Mouse (Mus musculus): ENCODE measurements around the gene Fhl2.

Fhl2 gene

DNA sequence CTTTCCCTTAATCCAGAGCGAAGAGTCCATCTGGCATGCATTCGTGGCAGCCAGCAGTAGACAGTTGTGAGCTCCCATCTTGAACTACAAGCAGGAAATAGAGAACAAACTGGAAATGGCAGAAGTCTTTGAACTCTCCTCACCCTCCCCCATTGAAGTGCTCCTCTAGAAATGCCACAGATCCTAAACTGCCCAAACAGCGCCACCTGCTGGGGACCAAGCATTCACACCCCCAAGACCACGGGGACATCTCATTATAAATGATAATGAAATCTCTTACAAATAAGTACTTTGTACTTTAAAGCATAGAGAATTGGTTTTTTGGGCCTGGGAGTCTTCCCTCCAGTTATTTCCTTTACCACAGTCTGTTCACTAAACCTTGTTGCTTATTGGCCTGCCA is 86.2 kb downstream of the Fhl2 start:
- DNase-seq (ENCODE audit: low spot score in 2 of 2), result no peak

DNA sequence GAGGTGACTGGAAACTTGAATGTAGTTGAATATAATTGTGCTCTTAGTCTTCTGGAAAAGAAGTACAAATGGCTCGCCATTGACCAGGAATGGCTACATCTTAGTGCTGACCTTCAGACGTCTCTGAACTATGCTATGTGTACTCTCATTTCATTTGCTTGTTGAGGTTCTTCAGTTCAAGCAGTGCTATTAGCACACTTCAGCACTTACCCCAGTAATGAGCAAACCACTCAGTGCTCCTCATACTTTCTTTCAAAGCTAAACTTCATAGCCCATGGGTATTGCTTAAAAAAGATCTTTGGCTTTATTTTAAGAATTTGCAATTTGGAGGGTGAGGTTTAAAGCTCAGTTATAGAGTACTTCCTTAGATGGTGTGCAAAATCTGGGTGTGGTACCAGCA is 88.1 kb downstream of the Fhl2 start:
- DNase-seq (ENCODE audit: low spot score in 2 of 2), result no peak

DNA sequence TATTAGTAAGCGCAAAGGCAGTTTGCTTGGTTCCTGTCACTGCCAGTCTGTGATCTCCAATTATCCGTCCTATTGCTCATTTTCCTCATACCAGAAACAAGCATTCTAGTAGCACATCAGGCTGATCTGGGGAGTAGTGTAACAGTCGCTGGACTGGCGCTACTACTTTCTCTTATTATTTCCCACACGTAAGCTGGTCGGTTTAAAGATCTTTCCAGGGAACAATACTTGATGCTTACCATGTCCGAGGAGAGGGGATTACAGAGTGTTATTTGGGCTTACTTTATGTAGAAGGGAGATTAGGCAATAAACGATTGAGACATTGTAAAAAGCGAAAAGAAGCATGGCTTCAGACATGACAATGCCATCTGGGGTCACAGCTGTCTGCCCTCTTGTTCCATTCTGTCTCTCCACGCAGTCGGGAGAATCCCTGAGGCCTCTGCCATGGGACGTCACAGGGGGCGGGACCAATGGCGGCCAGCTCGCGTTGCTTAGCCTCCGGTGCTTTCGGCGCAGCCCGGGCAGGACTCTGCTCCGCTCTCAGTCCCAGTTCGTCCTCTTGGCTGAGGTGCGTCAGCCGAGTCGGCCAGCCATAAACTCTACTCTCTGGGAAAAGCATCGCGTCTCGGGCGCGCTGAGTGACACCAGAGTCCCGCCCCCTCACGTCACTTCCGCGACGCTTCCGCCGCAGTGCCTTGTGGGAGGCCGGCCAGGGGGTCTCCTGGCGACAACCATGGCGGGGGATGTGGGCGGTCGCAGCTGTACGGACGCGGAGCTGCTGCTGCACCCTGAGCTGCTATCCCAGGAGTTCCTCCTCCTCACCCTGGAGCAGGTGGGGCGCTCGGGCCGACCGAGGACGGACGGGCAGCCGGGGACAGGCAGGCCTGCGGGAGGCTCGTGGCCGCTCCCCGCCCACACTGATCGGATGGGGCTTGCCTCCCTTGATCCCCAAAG is 98.5 kb downstream of the Fhl2 start, which contains the start of the genes Tgfbrap1 and AI597479:
Gene Tgfbrap1, minus strand, starts transcription at position 607 of the 954 bp plus-strand sequence.
Gene AI597479, plus strand, starts transcription at position 680 of the 954 bp plus-strand sequence.
- peak; percentile 94 to 95 for DNase-seq (ENCODE audit: low spot score in 2 of 2)

DNA sequence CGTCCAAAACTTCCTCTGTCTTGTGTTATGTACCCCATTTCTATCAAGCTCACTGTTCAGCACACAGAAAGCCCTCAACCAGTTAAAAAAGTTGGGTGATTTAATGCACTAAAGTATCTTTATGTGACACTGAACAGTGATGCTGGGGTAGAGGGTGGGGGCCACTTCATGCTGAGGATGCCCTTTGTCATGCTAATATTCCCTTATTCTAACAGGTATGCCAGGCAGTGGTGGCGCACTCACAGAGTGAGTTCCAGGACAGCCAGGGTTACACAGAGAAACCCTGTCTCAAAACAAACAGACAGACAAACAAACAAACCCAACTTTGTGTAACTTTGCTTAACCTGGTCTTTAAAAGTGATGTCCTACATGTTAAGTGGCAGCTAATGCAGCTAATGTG is 102.6 kb downstream of the Fhl2 start:
- DNase-seq (ENCODE audit: low spot score in 2 of 2), result no peak

DNA sequence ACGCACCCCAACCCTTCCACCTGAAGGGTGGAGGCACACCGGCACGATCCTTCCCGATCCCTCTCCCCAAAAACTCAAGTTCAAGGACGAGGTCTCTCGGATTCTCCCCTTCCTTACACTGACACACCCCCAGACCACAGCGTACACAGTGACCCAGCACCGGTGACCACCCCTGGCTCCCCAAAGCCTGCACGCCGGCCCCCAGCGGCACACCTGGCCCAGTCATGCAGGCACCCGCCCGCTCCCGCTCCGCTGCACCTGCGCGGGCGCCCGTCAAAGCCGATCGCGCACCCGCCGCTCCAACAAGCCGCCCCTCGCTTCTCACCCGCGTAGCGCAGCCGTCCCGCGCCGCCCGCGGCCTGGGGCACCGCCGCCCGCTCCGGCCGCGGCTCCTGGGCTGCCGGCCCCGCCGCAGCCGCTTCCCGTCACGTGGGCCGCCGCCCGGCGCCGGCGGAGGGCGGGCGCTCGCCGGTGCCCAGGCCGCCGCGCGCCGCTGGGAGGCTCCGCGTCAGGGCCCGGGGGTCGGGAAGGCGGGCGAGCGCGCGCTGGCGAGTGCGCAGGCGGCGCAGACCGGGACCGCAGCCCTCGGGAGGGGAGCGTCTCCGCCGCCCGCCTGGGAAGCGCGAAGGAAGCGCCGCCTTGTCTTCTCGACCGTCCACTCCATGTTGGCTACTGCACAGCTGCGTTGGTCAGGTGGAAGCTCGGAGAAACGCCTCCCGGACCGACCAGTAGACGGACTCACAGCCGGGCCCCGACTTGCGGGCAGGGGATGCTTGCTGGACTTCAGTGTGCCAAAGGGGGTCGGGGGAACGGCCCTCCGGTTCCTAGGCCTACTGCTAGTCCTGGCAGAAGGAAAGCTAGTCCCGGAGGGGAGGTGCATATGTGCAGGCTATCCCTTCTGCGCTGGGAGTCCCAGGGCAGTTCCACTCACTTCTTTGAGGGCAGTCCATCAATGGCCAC is 104.4 kb downstream of the Fhl2 start:
- peak; percentile 60 to 76 for DNase-seq (ENCODE audit: low spot score in 2 of 2)

DNA sequence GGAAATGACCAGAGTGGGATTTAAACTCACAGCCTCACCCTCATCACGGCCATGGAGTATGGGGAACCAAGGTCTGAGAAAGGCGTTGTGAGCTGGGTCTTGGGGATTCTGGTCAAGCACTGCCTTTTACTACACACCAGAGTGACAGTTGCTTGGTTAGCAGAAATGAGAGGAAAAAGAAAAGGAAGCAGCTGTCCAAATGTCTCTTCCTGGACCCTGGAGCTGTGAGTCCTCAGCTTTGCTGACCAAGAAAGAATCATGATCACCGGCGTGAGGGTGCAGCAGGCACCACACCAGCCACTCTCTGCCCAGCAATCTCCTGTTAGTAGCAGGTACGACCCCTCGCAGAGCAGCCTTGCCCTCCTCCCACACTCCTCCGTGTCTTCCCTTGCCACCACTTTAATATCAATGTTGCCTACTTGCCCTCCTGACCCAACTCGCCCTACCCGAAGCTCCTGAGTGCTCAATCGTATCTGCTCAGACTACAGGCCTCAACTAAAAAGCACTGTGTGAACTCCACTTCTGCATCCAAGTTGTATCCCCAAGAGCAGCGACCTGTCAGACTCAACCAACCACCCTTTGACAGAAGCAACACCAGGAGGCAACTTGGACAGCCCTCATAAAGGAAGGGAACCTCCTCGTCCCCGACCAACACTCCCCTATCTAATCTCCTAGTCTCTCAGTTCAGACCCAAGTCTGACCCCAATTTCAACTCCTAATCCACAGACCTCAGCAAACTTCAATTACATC is 105.3 kb downstream of the Fhl2 start:
- no peak for DNase-seq (ENCODE audit: low spot score in 2 of 2)

DNA sequence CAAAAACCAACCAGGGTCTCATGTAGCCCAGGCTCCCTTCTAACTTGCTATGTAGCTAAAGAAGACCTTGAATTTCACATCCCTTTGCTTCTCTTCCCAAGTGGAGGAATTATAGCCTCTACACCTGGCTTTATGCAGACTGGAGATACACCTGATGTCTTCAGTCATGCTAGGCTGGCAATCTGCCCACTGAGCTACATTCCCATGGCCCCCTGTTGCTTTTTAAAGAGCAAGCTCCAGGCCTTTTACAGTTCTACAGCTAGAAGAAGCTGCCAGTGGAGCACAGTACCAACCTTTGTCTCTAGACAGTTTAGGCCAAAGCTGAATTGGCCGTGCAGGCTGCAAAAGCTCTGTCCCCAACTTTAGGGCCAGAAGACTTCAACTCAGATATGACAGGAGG is 106.4 kb downstream of the Fhl2 start:
- DNase-seq (ENCODE audit: low spot score in 2 of 2), result no peak

DNA sequence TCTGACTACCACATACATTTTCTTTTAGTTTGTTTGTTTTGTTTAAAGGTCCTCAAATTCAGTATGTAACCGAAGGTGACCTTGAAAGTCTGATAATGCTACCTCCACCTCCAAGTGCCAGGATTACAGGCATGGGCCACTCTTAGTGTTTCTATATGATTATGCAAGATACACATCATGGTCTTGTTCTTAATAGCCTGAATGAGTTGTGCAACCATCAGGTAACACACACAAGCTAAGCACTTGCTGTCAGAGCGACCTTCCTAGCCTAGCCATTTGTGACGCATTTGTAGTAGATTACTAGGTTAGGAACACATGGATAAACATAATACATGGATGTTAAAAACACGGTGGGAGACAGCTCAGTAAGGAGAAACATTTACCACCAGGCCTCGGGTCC is 113.8 kb downstream of the Fhl2 start:
- no peak for DNase-seq (ENCODE audit: low spot score in 2 of 2)

DNA sequence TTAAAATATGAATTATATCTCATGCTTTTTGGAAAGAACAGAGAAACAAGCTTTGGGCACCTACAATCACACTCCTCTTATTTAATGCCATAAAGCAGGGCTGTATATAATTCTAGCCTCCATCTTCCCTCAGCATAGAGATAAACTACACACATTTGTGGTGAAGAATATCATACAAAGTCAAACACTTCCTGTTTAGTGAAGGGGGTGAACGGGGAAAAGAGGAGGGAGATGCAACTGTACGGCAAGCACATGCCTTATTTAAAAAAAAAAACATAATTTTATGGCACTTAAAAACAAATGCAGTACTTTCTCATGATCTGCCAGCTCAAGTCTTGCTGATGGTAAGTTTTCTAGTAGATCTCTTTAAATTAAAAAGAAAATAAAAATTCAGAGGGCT is 118.7 kb downstream of the Fhl2 start:
- no peak for DNase-seq (ENCODE audit: low spot score in 2 of 2)

DNA sequence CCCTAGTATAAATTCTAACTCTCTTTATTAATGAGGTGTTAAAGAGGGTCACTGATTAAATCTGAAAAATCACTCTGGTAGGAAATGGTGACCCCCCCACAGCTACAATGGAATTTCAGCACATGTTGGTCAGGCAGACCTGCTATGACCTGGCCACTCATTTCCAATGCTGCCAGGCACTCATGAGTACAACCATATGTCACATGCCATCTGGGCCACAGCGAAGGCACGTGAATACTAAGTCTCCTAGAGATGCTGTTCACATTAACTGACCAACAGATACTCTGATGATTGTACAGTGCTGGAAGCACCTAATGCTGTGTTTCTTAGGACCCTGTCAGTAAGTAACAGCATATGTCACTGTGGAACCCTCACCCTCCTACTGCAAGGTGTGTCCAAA is 122.0 kb downstream of the Fhl2 start:
- DNase-seq (ENCODE audit: low spot score in 2 of 2), result no peak

Data from right cerebral cortex, adult 2 months (tissue).